Mouse (Mus musculus): ENCODE data around the gene Gm17545.
"Not testable (repeated sequence)": the region's sequence is repeated elsewhere in the genome, so short reads cannot be mapped to it uniquely, and the experiment has no call there.

Gene Gm17545

GRCm38 (mm10) chr9:22453990-22454389 is at the start of gene Gm17545:
TSS of gene Gm17545 (plus strand) at chr9:22454290.
- not testable (repeated sequence) for DNase-seq

GRCm38 (mm10) chr9:22405414-22405813 is 48.7 kb upstream of the Gm17545 start:
- no peak for DNase-seq

- not testable (repeated sequence) for DNase-seq
These were observed 46.5 kb upstream of the Gm17545 start for GRCm38 (mm10) chr9:22407633-22408032.

- not testable (repeated sequence) for DNase-seq
These were observed 45.7 kb upstream of the Gm17545 start for GRCm38 (mm10) chr9:22408344-22408743.

- no peak for DNase-seq
These were observed 44.6 kb upstream of the Gm17545 start for GRCm38 (mm10) chr9:22409501-22409900.

GRCm38 (mm10) chr9:22411002-22411857 is 42.9 kb upstream of the Gm17545 start, which contains the start of gene 9530077C05Rik:
TSS of gene 9530077C05Rik (plus strand) at chr9:22411513.
- DNase-seq, result peak; percentile 98

- DNase-seq, result no peak
These were observed 37.9 kb upstream of the Gm17545 start for GRCm38 (mm10) chr9:22416187-22416586.

- no peak for DNase-seq
These were observed 36.5 kb upstream of the Gm17545 start for GRCm38 (mm10) chr9:22417547-22417946.

- no peak for DNase-seq
These were observed 34.2 kb upstream of the Gm17545 start for GRCm38 (mm10) chr9:22419877-22420276.

- no peak for DNase-seq
These were observed 33.6 kb upstream of the Gm17545 start for GRCm38 (mm10) chr9:22420491-22420890.

GRCm38 (mm10) chr9:22422559-22422958 is 31.5 kb upstream of the Gm17545 start:
- DNase-seq, result no peak

GRCm38 (mm10) chr9:22423507-22423906 is 30.6 kb upstream of the Gm17545 start:
- no peak for DNase-seq

GRCm38 (mm10) chr9:22424196-22424595 is 29.9 kb upstream of the Gm17545 start:
- DNase-seq, result no peak

GRCm38 (mm10) chr9:22424719-22425118 is 29.4 kb upstream of the Gm17545 start:
- DNase-seq, result no peak

GRCm38 (mm10) chr9:22428028-22428665 is 25.9 kb upstream of the Gm17545 start:
- no peak for DNase-seq

GRCm38 (mm10) chr9:22428666-22429410 is 25.3 kb upstream of the Gm17545 start:
- DNase-seq, result peak; percentile 33

GRCm38 (mm10) chr9:22429533-22430241 is 24.4 kb upstream of the Gm17545 start:
- peak; percentile 63 for DNase-seq

GRCm38 (mm10) chr9:22430315-22430840 is 23.7 kb upstream of the Gm17545 start:
- DNase-seq, result peak; percentile 67

- no peak for DNase-seq
These were observed 20.9 kb upstream of the Gm17545 start for GRCm38 (mm10) chr9:22433221-22433620.

- DNase-seq, result no peak
These were observed 20.0 kb upstream of the Gm17545 start for GRCm38 (mm10) chr9:22434101-22434500.

- no peak for DNase-seq
These were observed 15.3 kb upstream of the Gm17545 start for GRCm38 (mm10) chr9:22438826-22439225.

GRCm38 (mm10) chr9:22443157-22443556 is 10.9 kb upstream of the Gm17545 start:
- no peak for DNase-seq

All from thymus, postnatal 4 days (tissue).